Mouse (Mus musculus) layer of hippocampus, postnatal 36 days (tissue): Measurements from ENCODE around the gene Lingo1. TPM values are rescaled to one million over a fixed set of nuclear protein-coding genes. Genes with fewer than 3 reads are reported as not detected.
A peak's percentile ranks its signal among the peaks of the same experiment; 100 is the strongest.

Experiments
- DNase-seq, 2 experiments: peaks; one replicate each; pipeline ENCODE4 v3.0.0; 2022
- total RNA-seq, 2 experiments: library from RNA; stranded (reverse); gene quantifications; 2 replicates each; pipeline ENCODE4 v1.2.3; 2021

The Lingo1 gene
- total RNA-seq: 100 to 1,000 TPM; 235 to 257 TPM

DNA sequence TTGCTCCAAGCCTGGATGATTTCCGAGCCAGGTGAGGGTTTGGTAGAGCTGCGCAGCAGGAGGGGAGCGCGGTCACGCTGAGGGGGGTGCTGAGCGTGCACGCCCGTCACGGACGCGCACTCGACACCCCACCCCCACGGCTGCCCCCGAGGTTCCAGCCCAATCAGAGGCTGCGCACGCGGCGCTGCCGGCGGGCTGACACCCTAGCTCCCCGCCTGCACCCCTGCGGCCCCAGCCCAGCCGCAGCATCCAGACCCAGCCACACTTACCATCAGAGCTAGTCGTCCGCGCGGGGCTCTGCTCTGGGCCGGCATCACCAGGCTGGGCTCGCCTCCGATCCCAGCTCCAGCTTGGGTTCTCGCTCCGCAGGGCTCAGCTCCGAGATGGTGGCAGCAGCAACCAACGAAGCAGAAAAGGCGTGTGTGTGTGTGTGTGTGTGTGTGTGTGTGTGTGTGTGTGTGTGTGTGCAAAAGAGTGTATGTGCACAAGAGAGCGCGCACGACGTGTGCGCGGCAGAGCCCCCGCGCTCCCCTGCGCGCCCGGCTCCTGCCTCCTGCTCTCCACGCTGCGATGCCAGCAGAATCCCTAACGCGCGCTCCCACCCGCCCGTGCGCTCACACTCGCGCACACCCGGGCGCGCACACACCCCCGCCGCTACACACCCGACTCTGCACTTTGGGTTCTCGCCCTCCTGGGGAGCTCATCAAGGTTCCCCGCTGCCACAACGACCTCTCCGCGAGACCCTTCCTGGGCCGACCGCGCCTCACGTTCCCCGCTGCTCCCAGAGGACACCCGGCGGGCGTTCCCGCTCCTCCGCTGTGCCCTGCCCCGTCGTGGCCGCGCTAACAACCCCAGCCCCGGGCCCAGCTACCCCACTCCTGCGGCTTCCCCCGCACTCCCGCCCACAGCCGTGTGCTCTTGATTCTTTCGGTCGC lies at the start of gene Lingo1:
TSS of gene Lingo1 (minus strand) at position 748 of the 935 bp plus-strand sequence.
- DNase-seq: peak; percentile 79 to 82

DNA sequence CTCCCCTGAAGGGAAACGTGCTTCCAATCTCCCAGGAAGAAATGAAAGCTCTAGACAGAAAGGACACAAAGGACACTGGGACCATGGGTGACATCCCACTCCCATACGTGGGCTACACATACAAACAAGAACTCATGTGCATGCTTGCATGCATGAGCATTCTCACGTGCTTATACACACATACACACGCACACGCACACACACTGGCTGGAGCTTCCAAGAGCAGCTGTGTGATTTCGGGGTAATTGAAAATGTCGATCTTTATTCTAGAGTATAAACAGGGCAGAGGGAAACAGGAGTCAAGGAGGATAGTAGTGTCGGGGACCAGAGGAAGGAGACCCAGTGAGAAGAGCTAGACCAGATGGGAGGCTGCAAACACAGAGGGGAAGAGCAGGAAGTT lies 48.4 kb upstream of the Lingo1 start:
- DNase-seq: no peak

DNA sequence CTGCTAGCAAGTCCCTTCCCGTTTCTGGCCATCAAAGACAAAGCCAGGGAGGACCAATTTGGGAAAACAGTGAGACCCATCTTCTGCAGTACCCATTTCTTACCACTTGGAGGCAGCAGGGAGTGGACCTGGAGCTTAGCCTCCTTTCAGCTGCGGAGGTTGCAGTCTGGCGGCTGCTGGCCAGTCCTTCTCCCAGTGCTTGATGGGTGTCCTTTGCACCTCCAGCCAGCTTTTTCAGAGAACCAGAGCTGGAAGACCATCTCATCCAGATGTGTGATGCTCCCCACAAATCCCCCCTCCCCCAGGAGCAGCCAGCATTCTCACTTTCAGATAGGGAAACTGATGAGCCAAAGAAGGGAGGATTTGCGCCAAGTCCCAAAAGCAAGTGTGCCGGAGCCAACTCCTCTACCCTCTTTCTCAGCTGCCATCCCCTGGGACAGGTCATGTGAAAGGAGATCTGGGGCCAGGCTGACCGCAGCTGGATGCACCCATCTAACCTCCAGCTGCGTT lies 47.5 kb upstream of the Lingo1 start:
- peak; percentile 61 to 76 for DNase-seq

GRCm38 (mm10) chr9:56842303-56842719 lies 46.0 kb upstream of the Lingo1 start:
- DNase-seq: no peak

DNA sequence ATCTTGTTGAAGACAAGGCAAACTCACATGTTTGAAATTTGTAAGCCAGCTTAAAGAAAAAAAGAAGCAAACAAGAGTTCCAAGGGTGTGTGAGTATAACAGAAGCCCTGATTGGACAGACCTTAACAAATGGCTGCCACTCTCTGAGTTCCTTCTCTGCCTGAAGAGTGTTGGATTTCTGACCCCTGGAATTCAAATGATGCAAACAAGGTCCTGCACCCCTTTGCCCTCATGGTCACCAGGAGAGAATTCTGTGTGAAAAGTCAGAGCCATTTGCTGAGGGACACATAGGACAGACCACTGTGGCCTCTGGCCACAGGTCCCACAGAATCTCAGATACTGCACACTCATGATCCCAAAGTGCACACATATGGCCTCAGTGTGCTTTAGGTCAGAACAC lies 45.6 kb upstream of the Lingo1 start:
- DNase-seq: no peak

DNA sequence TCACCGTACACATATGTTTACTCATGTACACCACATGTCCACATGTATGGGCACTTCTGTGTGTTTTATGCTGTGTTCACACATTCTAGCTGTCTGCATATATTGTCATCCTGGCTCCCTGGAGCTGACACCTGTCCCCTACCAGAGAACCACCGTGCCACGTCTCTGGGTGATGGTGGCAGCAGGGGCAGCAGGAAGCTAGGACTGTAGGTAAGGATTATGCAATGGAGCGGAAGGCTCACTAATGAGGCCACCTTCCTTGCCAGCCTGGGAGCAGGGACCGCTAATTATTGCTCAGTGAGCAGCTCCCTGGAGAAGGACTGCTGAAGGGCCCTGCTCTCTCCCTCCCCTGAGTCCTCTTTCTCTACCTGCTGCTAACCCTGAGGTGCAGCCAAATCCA lies 44.5 kb upstream of the Lingo1 start:
- DNase-seq: no peak

DNA sequence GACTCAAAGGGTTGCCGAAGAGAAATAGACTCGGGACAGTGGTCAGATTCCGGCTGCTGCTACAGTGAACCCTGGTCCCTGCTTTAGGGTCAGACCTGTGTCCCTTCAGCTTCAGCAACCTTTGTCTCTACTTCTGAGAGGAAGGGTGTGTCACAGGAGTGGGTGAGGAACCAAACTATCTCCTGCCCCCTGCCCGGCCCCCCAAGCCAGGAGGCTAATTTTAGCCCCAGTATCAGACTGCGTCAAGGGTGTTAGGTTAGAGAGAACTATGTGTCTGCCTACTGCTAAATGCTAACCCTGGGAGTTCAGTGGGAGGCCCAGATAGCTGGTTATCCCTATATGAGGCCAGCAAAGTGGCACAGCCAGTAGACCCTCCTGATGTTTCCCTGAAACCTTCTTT lies 38.9 kb upstream of the Lingo1 start:
- no peak for DNase-seq

- DNase-seq: no peak
These were observed 36.6 kb upstream of the Lingo1 start for GRCm38 (mm10) chr9:56832900-56833299.

DNA sequence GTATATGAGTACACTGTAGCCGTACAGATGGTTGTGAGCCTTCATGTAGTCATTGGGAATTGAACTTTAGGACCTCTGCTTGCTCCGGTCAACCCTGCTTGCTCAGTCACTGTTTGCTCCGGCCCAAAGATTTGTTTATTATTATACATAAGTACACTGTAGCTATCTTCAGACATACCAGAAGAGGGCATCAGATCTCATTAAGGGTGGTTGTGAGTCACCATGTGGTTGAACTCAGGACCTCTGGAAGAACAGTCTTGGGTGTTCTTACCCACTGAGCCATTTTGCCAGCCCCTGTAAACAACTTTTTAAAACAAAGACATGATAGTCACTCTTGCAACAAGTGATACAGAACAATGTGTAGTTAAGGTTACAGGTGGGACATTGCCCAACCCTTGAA lies 35.6 kb upstream of the Lingo1 start:
- DNase-seq: no peak

GRCm38 (mm10) chr9:56830162-56830561 lies 33.9 kb upstream of the Lingo1 start:
- no peak for DNase-seq

- no peak for DNase-seq
These were observed 32.6 kb upstream of the Lingo1 start for GRCm38 (mm10) chr9:56828841-56829240.

- DNase-seq: no peak
These were observed 31.9 kb upstream of the Lingo1 start for GRCm38 (mm10) chr9:56828146-56828545.

DNA sequence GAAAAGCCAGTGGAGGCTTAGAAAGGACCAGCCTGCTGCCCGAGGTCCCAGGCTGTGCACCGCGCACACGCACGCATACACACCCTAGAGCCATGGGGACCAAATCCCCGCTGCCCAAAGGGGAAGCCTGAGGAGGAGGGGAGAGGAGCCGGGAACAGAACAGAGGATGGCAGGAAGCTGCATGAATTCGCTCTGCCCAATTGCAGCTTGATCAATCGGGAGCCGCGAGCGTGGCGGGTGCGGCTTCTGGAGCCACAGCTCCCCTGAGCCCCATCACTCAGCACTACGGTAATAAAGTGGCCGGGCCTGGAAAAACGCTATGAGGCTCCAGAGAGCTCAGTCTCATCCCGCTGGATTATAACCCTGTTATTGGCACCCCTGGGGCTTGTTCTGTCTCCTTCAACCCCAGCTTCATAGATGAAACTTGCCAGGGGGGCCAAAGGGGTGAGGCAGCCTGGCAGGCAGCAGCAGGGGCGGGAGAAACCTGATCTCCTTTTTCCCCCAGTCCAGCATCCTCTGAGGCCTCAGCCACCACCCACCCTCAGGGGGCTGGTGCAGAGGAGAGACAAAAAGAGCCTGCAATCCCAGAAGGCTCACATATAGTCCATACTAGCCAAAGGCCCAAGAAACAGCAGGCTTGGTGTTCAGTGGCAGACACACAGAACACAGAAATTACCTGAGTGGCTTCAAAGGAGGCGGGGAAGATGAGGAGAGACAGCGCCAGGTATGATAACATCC lies 29.4 kb upstream of the Lingo1 start:
- no peak for DNase-seq

- no peak for DNase-seq
These were observed 28.6 kb upstream of the Lingo1 start for GRCm38 (mm10) chr9:56824900-56825299.

- DNase-seq: no peak
These were observed 14.6 kb upstream of the Lingo1 start for GRCm38 (mm10) chr9:56810916-56811315.

DNA sequence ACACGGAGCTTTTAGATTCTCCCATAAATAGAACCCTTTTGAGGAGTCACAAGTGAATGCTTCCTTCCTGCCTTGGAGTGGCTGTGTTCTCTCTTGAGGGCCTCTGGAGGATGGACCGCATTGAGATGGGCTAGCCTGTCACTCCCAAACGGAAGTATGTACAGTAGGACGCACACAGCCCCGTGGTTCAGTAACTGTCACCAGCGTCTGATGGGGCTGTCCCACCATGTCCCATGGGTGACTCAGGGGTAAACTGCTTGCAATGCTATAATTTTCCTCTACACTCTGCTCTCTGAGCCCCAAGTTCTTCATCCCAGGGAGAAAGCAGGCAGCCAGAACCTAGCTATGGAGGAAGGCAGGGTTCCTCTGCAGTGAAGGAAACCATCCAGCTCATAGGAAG lies 11.7 kb upstream of the Lingo1 start:
- no peak for DNase-seq

DNA sequence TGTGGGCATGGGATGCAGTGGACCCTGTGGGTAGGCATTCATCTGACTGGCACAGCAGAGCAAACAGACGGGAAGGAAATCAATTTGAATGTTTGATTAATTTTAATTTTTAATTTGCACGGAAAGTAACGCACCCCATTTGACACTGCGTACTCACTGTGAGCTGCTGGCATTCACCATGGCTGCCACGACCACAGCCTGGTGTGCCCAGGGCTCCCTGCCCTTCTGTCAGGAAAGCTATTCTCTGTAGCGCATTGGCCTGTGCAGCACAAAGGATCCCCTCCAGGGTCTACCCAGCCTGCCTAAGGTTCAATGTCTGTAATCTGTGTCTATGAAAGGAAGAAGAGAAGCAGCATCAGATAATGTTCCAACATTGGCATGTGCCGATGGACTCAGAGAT lies 6.9 kb upstream of the Lingo1 start:
- DNase-seq: no peak

DNA sequence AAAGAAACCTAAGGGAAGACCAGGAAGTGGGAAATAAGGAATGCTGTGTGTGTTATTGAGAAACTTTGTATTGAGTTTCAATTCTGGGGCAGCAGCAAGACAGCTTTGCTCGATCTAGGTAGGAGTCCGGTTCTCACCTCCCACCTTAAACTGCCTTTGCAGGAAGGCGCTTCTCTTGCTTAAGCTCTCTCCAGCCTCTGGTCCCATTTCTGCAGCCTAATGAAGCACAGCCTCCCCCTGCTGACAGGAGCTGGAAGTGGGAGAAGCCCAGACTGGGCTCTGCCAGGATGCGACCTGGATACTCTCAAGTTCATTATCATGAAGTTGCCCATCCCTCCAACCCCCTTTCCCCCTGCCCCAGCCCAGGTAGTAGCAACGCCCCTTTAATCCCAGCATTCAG lies 1.6 kb upstream of the Lingo1 start:
- DNase-seq: peak; percentile 76 to 81

GRCm38 (mm10) chr9:56796656-56797131 lies 426 bp upstream of the Lingo1 start:
- no peak for DNase-seq

- no peak for DNase-seq
These were observed 4.5 kb downstream of the Lingo1 start for GRCm38 (mm10) chr9:56791696-56792261.

GRCm38 (mm10) chr9:56784576-56784975 lies 11.7 kb downstream of the Lingo1 start:
- DNase-seq: no peak

GRCm38 (mm10) chr9:56776881-56777801 lies 19.1 kb downstream of the Lingo1 start:
- DNase-seq: no peak
